Mouse (Mus musculus) kidney, adult 2 months (tissue): ENCODE measurements around the gene Cryaa.

Experiments used
- CTCF ChIP-seq: fragments of 200-500 bp; conservative IDR thresholded peaks from 2 replicates; pipeline ENCODE4 v1.5.1; 2011; ENCODE audit warnings: low read depth, mild to moderate bottlenecking, control low read depth, low read length, moderate library complexity, mixed read lengths; ENCODE audit not compliant: insufficient read depth, insufficient read length
- POLR2A ChIP-seq: fragments of 200-500 bp; IDR thresholded peaks from one replicate; pipeline ENCODE4 v1.6.1; 2011; ENCODE audit warnings: low read depth, low read length, control low read depth

- TF ChIP-seq CTCF = no peak
- TF ChIP-seq POLR2A = no peak
Measured at GRCm38 (mm10) chr17:31714125-31714524, 36.5 kb downstream of the Cryaa start.
